Mouse (Mus musculus): ENCODE data around the gene Gm21170.
"Not testable (repeated sequence)": the region's sequence is repeated elsewhere in the genome, so short reads cannot be mapped to it uniquely, and the experiment has no call there.

Gene Gm21170

DNA sequence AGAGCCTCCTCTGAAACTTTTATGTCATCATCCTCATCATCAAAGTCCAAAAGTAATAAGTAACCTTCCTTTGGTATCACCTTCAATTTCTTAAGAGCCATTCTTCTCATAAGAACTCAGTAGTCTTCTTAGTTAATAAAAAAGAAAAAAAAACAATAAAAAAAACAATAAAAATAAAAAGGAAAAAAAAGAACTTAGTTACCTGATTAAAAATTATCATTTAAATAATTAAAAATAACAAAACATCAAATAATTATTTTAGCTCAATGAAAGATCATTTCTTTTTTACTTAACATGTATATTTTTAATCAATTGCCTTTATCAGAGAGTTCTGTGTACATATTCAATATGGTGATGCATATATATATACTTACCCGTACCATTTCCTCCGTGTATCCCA lies at the start of gene Gm21170:
Gm21170 (minus strand) TSS at position 101 of the 400 bp plus-strand sequence.
- not testable (repeated sequence) for DNase-seq (ENCODE audit: low read depth, low spot score)
